Mouse (Mus musculus) adrenal gland, postnatal 10 days (tissue): ENCODE results near the gene Epas1. TPM values are rescaled to one million over a fixed set of nuclear protein-coding genes. Genes with fewer than 3 reads are reported as not detected.
A peak's percentile ranks its signal among the peaks of the same experiment; 100 is the strongest.

ENCODE experiments used
- DNase-seq: peaks from one replicate; pipeline ENCODE4 v3.0.0; 2021; ENCODE audit warnings: mixed read lengths
- total RNA-seq, 2 experiments: library from RNA; stranded (reverse); gene quantifications; 2 replicates each; pipeline ENCODE4 v1.2.3; 2021

Epas1 gene
- total RNA-seq, 2 experiments from 2014 or later, result 178 to 213 TPM

GRCm38 (mm10) chr17:86829383-86830175 lies 76.1 kb downstream of the Epas1 start:
- no peak for DNase-seq

GRCm38 (mm10) chr17:86830893-86831292 lies 77.4 kb downstream of the Epas1 start:
- no peak for DNase-seq

- DNase-seq, result peak; percentile 73
Observed at GRCm38 (mm10) chr17:86832562-86833327, 79.2 kb downstream of the Epas1 start.

GRCm38 (mm10) chr17:86833945-86834344 lies 80.4 kb downstream of the Epas1 start:
- no peak for DNase-seq

GRCm38 (mm10) chr17:86839308-86839707 lies 85.8 kb downstream of the Epas1 start:
- no peak for DNase-seq

GRCm38 (mm10) chr17:86850700-86851337 lies 97.3 kb downstream of the Epas1 start:
- DNase-seq, result no peak

- no peak for DNase-seq
Observed at GRCm38 (mm10) chr17:86851782-86852181, 98.3 kb downstream of the Epas1 start.

GRCm38 (mm10) chr17:86852591-86853031 lies 99.1 kb downstream of the Epas1 start:
- DNase-seq, result no peak

GRCm38 (mm10) chr17:86870586-86870985 lies 117.1 kb downstream of the Epas1 start:
- no peak for DNase-seq

- no peak for DNase-seq
Observed at GRCm38 (mm10) chr17:86872643-86873042, 119.1 kb downstream of the Epas1 start.

GRCm38 (mm10) chr17:86876940-86877339 lies 123.4 kb downstream of the Epas1 start:
- no peak for DNase-seq

GRCm38 (mm10) chr17:86877747-86878146 lies 124.2 kb downstream of the Epas1 start:
- DNase-seq, result no peak

GRCm38 (mm10) chr17:86880056-86880455 lies 126.6 kb downstream of the Epas1 start:
- no peak for DNase-seq

GRCm38 (mm10) chr17:86880461-86881044 lies 127.1 kb downstream of the Epas1 start:
- no peak for DNase-seq

Other genes starting within 250 kb of the Epas1 start
- gene Gm10309, start 248.5 kb upstream of the Epas1 start, total RNA-seq, result under 1 TPM in 1 of 2 experiments, not detected in 1; 0.15 TPM
- not detected for gene Tmem247, start 163.6 kb downstream of the Epas1 start, total RNA-seq
- not detected for gene Atp6v1e2, start 194.2 kb downstream of the Epas1 start, total RNA-seq
- gene Rhoq, start 209.4 kb downstream of the Epas1 start, total RNA-seq, result 100 to 1,000 TPM in 1 of 2 experiments, 10 to 100 TPM in 1; 92.3 to 100 TPM